Mouse (Mus musculus) midbrain, embryonic 12.5 days (tissue): ENCODE results near the gene Tex19.1. TPM values are rescaled to one million over a fixed set of nuclear protein-coding genes. Genes with fewer than 3 reads are reported as not detected.
"Not testable (repeated sequence)": the region's sequence is repeated elsewhere in the genome, so short reads cannot be mapped to it uniquely, and the experiment has no call there.

ENCODE experiments used
- ATAC-seq: fragments of 200-750 bp; cut with Nextera tagmentation; 2 replicates; pipeline ENCODE4 v1.8.0; 2017; ENCODE audit warnings: low read depth, moderate TSS enrichment, moderate library complexity; ENCODE audit not compliant: low FRiP score
- H3K27ac ChIP-seq: fragments of 300-500 bp; sonication (generic); replicated peaks from 2 replicates; pipeline ENCODE4 v1.5.1; 2016; ENCODE audit warnings: mild to moderate bottlenecking
- H3K27me3 ChIP-seq: fragments of 300-500 bp; sonication (generic); 2 replicates; pipeline ENCODE4 v1.6.1; 2016; ENCODE audit warnings: mild to moderate bottlenecking
- H3K36me3 ChIP-seq: fragments of 300-500 bp; sonication (generic); 2 replicates; pipeline ENCODE4 v1.6.1; 2016
- H3K4me1 ChIP-seq: fragments of 300-500 bp; sonication (generic); 2 replicates; pipeline ENCODE4 v1.6.1; 2016
- H3K4me2 ChIP-seq: fragments of 300-500 bp; sonication (generic); replicated peaks from 2 replicates; pipeline ENCODE4 v1.6.1; 2016; ENCODE audit warnings: mild to moderate bottlenecking, moderate library complexity
- H3K4me3 ChIP-seq: fragments of 300-500 bp; sonication (generic); 2 replicates; pipeline ENCODE4 v1.5.1; 2016; ENCODE audit warnings: mild to moderate bottlenecking
- H3K9ac ChIP-seq: fragments of 300-500 bp; sonication (generic); replicated peaks from 2 replicates; pipeline ENCODE4 v1.6.1; 2016; ENCODE audit warnings: mild to moderate bottlenecking, moderate library complexity
- H3K9me3 ChIP-seq: fragments of 300-500 bp; sonication (generic); 2 replicates; pipeline ENCODE4 v1.6.1; 2016; ENCODE audit warnings: mild to moderate bottlenecking
- WGBS: fragments of 180-500 bp; shearing (Covaris S2); methylation state at CpG from one replicate; pipeline ENCODE4 v1.1.7; 2016; 5-methylcytosine and 5-hydroxymethylcytosine counted together
- polyA plus RNA-seq: library from polyadenylated mRNA; unstranded; fragments of >200 nt; fragmentation: Nextera tagmentation; extraction: Ambion mirVana; gene quantifications from 2 replicates; pipeline ENCODE4 v1.2.1, GENCODE M21; 2016

Tex19.1 gene
- polyA plus RNA-seq = not detected in 2 replicates

- Histone ChIP-seq H3K27ac (no peak within 1 kb of the TSS), H3K4me3 (no peak within 1 kb of the TSS), H3K9me3 (no peaks in the 10 kb centered on the region), H3K4me2 (no peak within 1 kb of the TSS), H3K4me1 (0 out of 2 replicates have a peak, but pooled peaks cover 2% of the 10 kb centered on the region), H3K9ac (no peak within 1 kb of the TSS), H3K27me3 (no peaks in the 10 kb centered on the region; the same call in 1 of the 2 replicates), H3K36me3 (no peaks in the 10 kb centered on the region)
- ATAC-seq = no peak
- 88% methylated on average over 22 of the region's 22 CpGs for WGBS
Measured at GRCm38 (mm10) chr11:121145865-121146264, at the start of gene Tex19.1. TSS of gene Tex19.1 (plus strand) at chr11:121146143.

- Histone ChIP-seq H3K4me3 (no peak overlapping the region), H3K4me1 (no peaks in the 10 kb centered on the region), H3K4me2 (no peak overlapping the region), H3K9ac (no peak overlapping the region), H3K36me3 (no peaks in the 10 kb centered on the region), H3K27ac (no peak overlapping the region), H3K9me3 (no peaks in the 10 kb centered on the region), H3K27me3 (no peaks in the 10 kb centered on the region)
- 82% methylated on average over 7 of the region's 7 CpGs for WGBS
- ATAC-seq = no peak
Measured at GRCm38 (mm10) chr11:121099762-121100161, 46.2 kb upstream of the Tex19.1 start.

GRCm38 (mm10) chr11:121100692-121101091, 45.3 kb upstream of the Tex19.1 start:
- Histone ChIP-seq H3K9me3 (no peaks in the 10 kb centered on the region), H3K36me3 (no peaks in the 10 kb centered on the region), H3K9ac (no peak overlapping the region), H3K4me2 (no peak overlapping the region), H3K27me3 (no peaks in the 10 kb centered on the region), H3K27ac (no peak overlapping the region), H3K4me1 (no peaks in the 10 kb centered on the region), H3K4me3 (no peak overlapping the region)
- no peak for ATAC-seq
- WGBS = 80% methylated on average over 7 of the region's 7 CpGs

GRCm38 (mm10) chr11:121101124-121101805, 44.7 kb upstream of the Tex19.1 start:
- no peaks in the 10 kb centered on the region for H3K9me3 ChIP-seq
- WGBS = 90% methylated on average over 4 of the region's 4 CpGs
- no peak for ATAC-seq
- no peaks in the 10 kb centered on the region for H3K4me1 ChIP-seq
- H3K4me2 ChIP-seq = no peak overlapping the region
- no peaks in the 10 kb centered on the region for H3K27me3 ChIP-seq
- no peak overlapping the region for H3K9ac ChIP-seq
- H3K27ac ChIP-seq = no peak overlapping the region
- H3K4me3 ChIP-seq = no peak overlapping the region
- no peaks in the 10 kb centered on the region for H3K36me3 ChIP-seq

GRCm38 (mm10) chr11:121107242-121107641, 38.7 kb upstream of the Tex19.1 start:
- H3K4me2 ChIP-seq, H3K27me3 ChIP-seq, H3K36me3 ChIP-seq, H3K27ac ChIP-seq, H3K4me1 ChIP-seq, H3K9ac ChIP-seq, ATAC-seq, H3K9me3 ChIP-seq, H3K4me3 ChIP-seq: not testable (repeated sequence)
- WGBS = 96% methylated on average over 1 of the region's 1 CpGs

GRCm38 (mm10) chr11:121108061-121108460, 37.9 kb upstream of the Tex19.1 start:
- Histone ChIP-seq H3K9ac (no peak overlapping the region), H3K4me1 (0 out of 2 replicates have a peak, but pooled peaks cover 2% of the 10 kb centered on the region), H3K4me3 (no peak overlapping the region), H3K27ac (no peak overlapping the region), H3K9me3 (no peaks in the 10 kb centered on the region), H3K4me2 (no peak overlapping the region), H3K27me3 (no peaks in the 10 kb centered on the region), H3K36me3 (no peaks in the 10 kb centered on the region)
- 79% methylated on average over 9 of the region's 9 CpGs for WGBS
- ATAC-seq = no peak

- no peak overlapping the region for H3K4me2 ChIP-seq
- H3K4me3 ChIP-seq = no peak overlapping the region
- H3K4me1 ChIP-seq = 0 out of 2 replicates have a peak, but pooled peaks cover 2% of the 10 kb centered on the region
- ATAC-seq = no peak
- no peak overlapping the region for H3K9ac ChIP-seq
- H3K27me3 ChIP-seq = no peaks in the 10 kb centered on the region
- no peaks in the 10 kb centered on the region for H3K9me3 ChIP-seq
- H3K27ac ChIP-seq = no peak overlapping the region
- WGBS = 9% methylated on average over 2 of the region's 2 CpGs
- no peaks in the 10 kb centered on the region for H3K36me3 ChIP-seq
Measured at GRCm38 (mm10) chr11:121109986-121110385, 36.0 kb upstream of the Tex19.1 start.

- H3K4me1 ChIP-seq = 0 out of 2 replicates have a peak, but pooled peaks cover 2% of the 10 kb centered on the region
- no peak overlapping the region for H3K27ac ChIP-seq
- no peaks in the 10 kb centered on the region for H3K27me3 ChIP-seq
- no peak overlapping the region for H3K4me3 ChIP-seq
- 91% methylated on average over 3 of the region's 3 CpGs for WGBS
- no peaks in the 10 kb centered on the region for H3K36me3 ChIP-seq
- H3K9ac ChIP-seq = no peak overlapping the region
- no peaks in the 10 kb centered on the region for H3K9me3 ChIP-seq
- no peak for ATAC-seq
- no peak overlapping the region for H3K4me2 ChIP-seq
Measured at GRCm38 (mm10) chr11:121111051-121111450, 34.9 kb upstream of the Tex19.1 start.

- H3K9me3 ChIP-seq = no peaks in the 10 kb centered on the region
- no peaks in the 10 kb centered on the region for H3K27me3 ChIP-seq
- H3K36me3 ChIP-seq = no peaks in the 10 kb centered on the region
- H3K9ac ChIP-seq = no peak overlapping the region
- H3K4me2 ChIP-seq = no peak overlapping the region
- no peak overlapping the region for H3K27ac ChIP-seq
- no peak overlapping the region for H3K4me3 ChIP-seq
- no peak for ATAC-seq
- 0 out of 2 replicates have a peak, but pooled peaks cover 2% of the 10 kb centered on the region for H3K4me1 ChIP-seq
- WGBS = 77% methylated on average over 1 of the region's 1 CpGs
Measured at GRCm38 (mm10) chr11:121111601-121112000, 34.3 kb upstream of the Tex19.1 start.

GRCm38 (mm10) chr11:121112091-121112775, 33.7 kb upstream of the Tex19.1 start:
- WGBS = 88% methylated on average over 5 of the region's 5 CpGs
- Histone ChIP-seq H3K36me3 (no peaks in the 10 kb centered on the region), H3K27me3 (no peaks in the 10 kb centered on the region), H3K9me3 (no peaks in the 10 kb centered on the region), H3K9ac (no peak overlapping the region), H3K27ac (no peak overlapping the region), H3K4me3 (no peak overlapping the region), H3K4me1 (0 out of 2 replicates have a peak, but pooled peaks cover 2% of the 10 kb centered on the region), H3K4me2 (no peak overlapping the region)
- no peak for ATAC-seq

- no peak for ATAC-seq
- 92% methylated on average over 18 of the region's 18 CpGs for WGBS
- H3K27me3 ChIP-seq = no peaks in the 10 kb centered on the region
- no peaks in the 10 kb centered on the region for H3K36me3 ChIP-seq
- H3K4me1 ChIP-seq = 0 out of 2 replicates have a peak, but pooled peaks cover 3% of the 10 kb centered on the region
- H3K4me2 ChIP-seq = no peak overlapping the region
- H3K9me3 ChIP-seq = no peaks in the 10 kb centered on the region
- no peak overlapping the region for H3K9ac ChIP-seq
- H3K27ac ChIP-seq = no peak overlapping the region
- no peak overlapping the region for H3K4me3 ChIP-seq
Measured at GRCm38 (mm10) chr11:121118106-121118505, 27.8 kb upstream of the Tex19.1 start.

GRCm38 (mm10) chr11:121118577-121118976, 27.4 kb upstream of the Tex19.1 start, which contains the start of gene Tex19.2:
TSS of gene Tex19.2 (minus strand) at chr11:121118677.
- H3K36me3 ChIP-seq = no peaks in the 10 kb centered on the region
- no peak within 1 kb of the TSS for H3K4me3 ChIP-seq
- H3K9ac ChIP-seq = no peak within 1 kb of the TSS
- H3K9me3 ChIP-seq = no peaks in the 10 kb centered on the region
- 0 out of 2 replicates have a peak, but pooled peaks cover 3% of the 10 kb centered on the region for H3K4me1 ChIP-seq
- H3K27me3 ChIP-seq = no peaks in the 10 kb centered on the region
- no peak for ATAC-seq
- WGBS = 65% methylated on average over 3 of the region's 3 CpGs
- H3K4me2 ChIP-seq = no peak within 1 kb of the TSS
- H3K27ac ChIP-seq = no peak within 1 kb of the TSS
